ENCODE assay signal across 8 mouse cellular contexts in the genomic region with DNA sequence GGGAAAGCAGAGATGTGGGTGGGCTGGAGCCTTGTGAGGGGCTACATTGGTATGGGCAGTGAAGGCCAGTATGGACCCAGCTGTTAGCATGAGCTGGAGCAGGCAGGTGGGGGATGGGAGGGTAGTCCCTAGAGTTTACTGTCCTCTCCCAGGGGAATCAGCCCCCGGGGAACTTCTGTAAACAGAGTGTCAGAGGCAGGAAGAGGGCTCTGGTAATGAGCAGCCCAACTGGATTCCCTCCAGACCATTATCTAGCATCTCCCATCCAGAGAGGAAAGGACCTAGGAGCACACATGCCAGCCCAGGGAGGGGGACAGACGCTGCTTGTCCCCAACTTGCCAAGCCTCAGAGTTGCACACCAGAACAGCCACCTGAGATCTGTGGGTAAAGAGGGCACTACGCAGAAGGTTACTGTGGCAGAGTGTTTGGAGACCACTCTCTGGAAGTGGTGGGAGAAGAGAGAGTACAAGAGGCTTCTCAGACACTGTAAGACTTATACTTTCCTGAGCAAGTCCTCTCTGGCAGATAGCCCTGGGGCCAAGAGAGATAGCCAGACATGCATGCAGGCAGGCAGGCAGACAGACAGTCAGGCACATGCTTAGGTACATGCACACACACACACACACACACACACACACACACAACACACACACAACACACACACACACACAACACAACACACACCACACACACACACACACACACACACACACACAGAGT. TPM values are rescaled to one million over a fixed set of nuclear protein-coding genes. Genes with fewer than 3 reads are reported as not detected.
DNase-seq lines count a peak whose midpoint lies in the region; ATAC-seq and TF ChIP-seq lines count a peak whose summit lies in the region.

No protein-coding gene starts in this region.

- H3K9ac ChIP-seq in limb, embryonic 12.5 days (replicated peaks) = peak overlapping the region; percentile 75
- H3K9ac ChIP-seq in midbrain, embryonic 13.5 days (replicated peaks) = no peak overlapping the region

- peak overlapping the region; percentile 91 for H3K27ac ChIP-seq in gastrocnemius, adult 2 months
- H3K27ac ChIP-seq in limb, embryonic 12.5 days = peak overlapping the region; percentile 89
- H3K27ac ChIP-seq in midbrain, embryonic 13.5 days = 0 out of 2 replicates have a peak overlapping the region, but pooled peaks have one; percentile 19

- H3K4me3 ChIP-seq in gastrocnemius, adult 2 months = peak overlapping the region; percentile 84
- H3K4me3 ChIP-seq in limb, embryonic 12.5 days (replicated peaks) = peak overlapping the region; percentile 64
- peak overlapping the region; percentile 48; the same call in 1 of the 2 replicates for H3K4me3 ChIP-seq in midbrain, embryonic 13.5 days (replicated peaks)

- no peak for ATAC-seq in limb, embryonic 12.5 days (ENCODE audit: insufficient number of reproducible peaks, insufficient read depth, low FRiP score, low TSS enrichment, low read depth)
- no peak for ATAC-seq in midbrain, embryonic 13.5 days

- no peaks in the 10 kb centered on the region for H3K9me3 ChIP-seq in limb, embryonic 12.5 days
- no peaks in the 10 kb centered on the region for H3K9me3 ChIP-seq in midbrain, embryonic 13.5 days

- H3K4me1 ChIP-seq in limb, embryonic 12.5 days (replicated peaks) = peaks cover 59% of the 10 kb centered on the region
- peaks cover 50% of the 10 kb centered on the region for H3K4me1 ChIP-seq in midbrain, embryonic 13.5 days (replicated peaks)

- 26% methylated on average over 3 of the region's 3 CpGs for WGBS in limb, embryonic 12.5 days
- 63% methylated on average over 3 of the region's 3 CpGs for WGBS in midbrain, embryonic 13.5 days

- no peak for TF ChIP-seq CTCF in gastrocnemius, adult 2 months (IDR thresholded peaks at IDR 0.05)

- no peaks in the 10 kb centered on the region for H3K27me3 ChIP-seq in limb, embryonic 12.5 days
- H3K27me3 ChIP-seq in midbrain, embryonic 13.5 days = peaks cover 3% of the 10 kb centered on the region; the same call in 1 of the 2 replicates

- DNase-seq in gastrocnemius, adult 2 months = no peak
- no peak for DNase-seq in gastrocnemius, postnatal 10 days
- peak; percentile 55 to 56 for DNase-seq in heart, postnatal 10 days
- no peak for DNase-seq in cerebellum, postnatal 14 days
- DNase-seq in gastrocnemius, postnatal 4 days (ENCODE audit: low spot score in 2 of 2) = no peak
- DNase-seq in urinary bladder, postnatal 14 days (ENCODE audit: low spot score) = no peak

- peaks cover 32% of the 10 kb centered on the region for H3K36me3 ChIP-seq in limb, embryonic 12.5 days
- peaks cover 5% of the 10 kb centered on the region; the same call in 1 of the 2 replicates for H3K36me3 ChIP-seq in midbrain, embryonic 13.5 days

- intact Hi-C loops in gastrocnemius, adult 2 months (cut with DNase I) = no loop called here
- intact Hi-C loops in heart, postnatal 10 days (cut with DNase I) = no loop called here

- H3K4me2 ChIP-seq in limb, embryonic 12.5 days = peak overlapping the region; percentile 88
- peak overlapping the region; percentile 75 for H3K4me2 ChIP-seq in midbrain, embryonic 13.5 days (replicated peaks)

RNA-seq across cellular contexts. Expression of a gene that starts 1.5 kb away (rescaled TPM):
- 100 to 1,000 TPM in 1 of 2 experiments, 10 to 100 TPM in 1; 86.4 to 110 TPM for total RNA-seq in gastrocnemius, adult 2 months (2021)
- 10 to 100 TPM; 71.4 to 87.2 TPM for total RNA-seq in gastrocnemius, postnatal 10 days (2021)
- 100 to 1,000 TPM; 106 to 107 TPM for total RNA-seq in heart, postnatal 10 days (2021)
- 55.1 and 58.0 TPM in 2 replicates for polyA plus RNA-seq in limb, embryonic 12.5 days (2016; fragmentation: Nextera tagmentation; extraction: Ambion mirVana)
- polyA plus RNA-seq in midbrain, embryonic 13.5 days (2015; fragmentation: Nextera tagmentation; extraction: Ambion mirVana) = 50.5 and 54.3 TPM in 2 replicates
- total RNA-seq in gastrocnemius, postnatal 4 days (2021) = 10 to 100 TPM; 61.8 to 62.1 TPM

RNA-seq across cellular contexts. Expression of a gene that starts 1.5 kb away (rescaled TPM):
- total RNA-seq in gastrocnemius, adult 2 months (2021) = 1 to 10 TPM; 4.8 to 6.0 TPM
- 10 to 100 TPM in 1 of 2 experiments, 1 to 10 TPM in 1; 9.7 to 13.0 TPM for total RNA-seq in gastrocnemius, postnatal 10 days (2021)
- total RNA-seq in heart, postnatal 10 days (2021) = 10 to 100 TPM; 13.6 to 18.0 TPM
- polyA plus RNA-seq in limb, embryonic 12.5 days (2016; fragmentation: Nextera tagmentation; extraction: Ambion mirVana) = 29.4 and 30.4 TPM in 2 replicates
- polyA plus RNA-seq in midbrain, embryonic 13.5 days (2015; fragmentation: Nextera tagmentation; extraction: Ambion mirVana) = 3.2 and 4.6 TPM in 2 replicates
- 10 to 100 TPM; 11.7 to 15.1 TPM for total RNA-seq in gastrocnemius, postnatal 4 days (2021)

RNA-seq across cellular contexts. Expression of a gene that starts 16.5 kb away (rescaled TPM):
- 100 to 1,000 TPM in 1 of 2 experiments, 10 to 100 TPM in 1; 97.4 to 112 TPM for total RNA-seq in gastrocnemius, adult 2 months (2021)
- 10 to 100 TPM; 79.3 to 82.7 TPM for total RNA-seq in gastrocnemius, postnatal 10 days (2021)
- 100 to 1,000 TPM in 1 of 2 experiments, 10 to 100 TPM in 1; 96.6 to 125 TPM for total RNA-seq in heart, postnatal 10 days (2021)
- polyA plus RNA-seq in limb, embryonic 12.5 days (2016; fragmentation: Nextera tagmentation; extraction: Ambion mirVana) = 111 and 120 TPM in 2 replicates
- polyA plus RNA-seq in midbrain, embryonic 13.5 days (2015; fragmentation: Nextera tagmentation; extraction: Ambion mirVana) = 153 and 155 TPM in 2 replicates
- total RNA-seq in gastrocnemius, postnatal 4 days (2021) = 10 to 100 TPM; 77.1 TPM

RNA-seq across cellular contexts. Expression of a gene that starts 38.3 kb away (rescaled TPM):
- total RNA-seq in gastrocnemius, adult 2 months (2021) = 10 to 100 TPM; 12.1 to 13.6 TPM
- total RNA-seq in gastrocnemius, postnatal 10 days (2021) = 10 to 100 TPM; 16.3 to 23.3 TPM
- 10 to 100 TPM; 24.6 to 26.1 TPM for total RNA-seq in heart, postnatal 10 days (2021)
- polyA plus RNA-seq in limb, embryonic 12.5 days (2016; fragmentation: Nextera tagmentation; extraction: Ambion mirVana) = 18.6 and 19.6 TPM in 2 replicates
- 25.1 and 26.5 TPM in 2 replicates for polyA plus RNA-seq in midbrain, embryonic 13.5 days (2015; fragmentation: Nextera tagmentation; extraction: Ambion mirVana)
- 10 to 100 TPM; 27.3 to 28.5 TPM for total RNA-seq in gastrocnemius, postnatal 4 days (2021)

RNA-seq across cellular contexts. Expression of a gene that starts 46.8 kb away (rescaled TPM):
- 1 to 10 TPM; 5.2 to 6.9 TPM for total RNA-seq in gastrocnemius, adult 2 months (2021)
- total RNA-seq in gastrocnemius, postnatal 10 days (2021) = 10 to 100 TPM; 22.2 to 32.3 TPM
- total RNA-seq in heart, postnatal 10 days (2021) = 10 to 100 TPM; 27.6 to 34.5 TPM
- 28.4 and 32.6 TPM in 2 replicates for polyA plus RNA-seq in limb, embryonic 12.5 days (2016; fragmentation: Nextera tagmentation; extraction: Ambion mirVana)
- 20.0 and 26.3 TPM in 2 replicates for polyA plus RNA-seq in midbrain, embryonic 13.5 days (2015; fragmentation: Nextera tagmentation; extraction: Ambion mirVana)
- 10 to 100 TPM; 41.4 to 45.9 TPM for total RNA-seq in gastrocnemius, postnatal 4 days (2021)

Comparison
In these comparisons a context has a peak if more than half of its experiments do, and no peak if none do; other contexts are left out.
1. DNase-seq: peak in heart, postnatal 10 days (2 of 2); none in gastrocnemius, adult 2 months (single experiment), gastrocnemius, postnatal 10 days (single experiment), cerebellum, postnatal 14 days (0 of 2), gastrocnemius, postnatal 4 days (0 of 2) and urinary bladder, postnatal 14 days (single experiment).
2. H3K27ac ChIP-seq: peak in every context shown above with its lines; median percentile 91 in gastrocnemius, adult 2 months; 89 in limb, embryonic 12.5 days; 19 in midbrain, embryonic 13.5 days.
3. Peak in every context shown above with its lines, with median percentiles within 50 percentile points of each other: H3K4me3 ChIP-seq.